Mouse (Mus musculus): ENCODE measurements around the gene Olfr979.

Gene Olfr979

DNA sequence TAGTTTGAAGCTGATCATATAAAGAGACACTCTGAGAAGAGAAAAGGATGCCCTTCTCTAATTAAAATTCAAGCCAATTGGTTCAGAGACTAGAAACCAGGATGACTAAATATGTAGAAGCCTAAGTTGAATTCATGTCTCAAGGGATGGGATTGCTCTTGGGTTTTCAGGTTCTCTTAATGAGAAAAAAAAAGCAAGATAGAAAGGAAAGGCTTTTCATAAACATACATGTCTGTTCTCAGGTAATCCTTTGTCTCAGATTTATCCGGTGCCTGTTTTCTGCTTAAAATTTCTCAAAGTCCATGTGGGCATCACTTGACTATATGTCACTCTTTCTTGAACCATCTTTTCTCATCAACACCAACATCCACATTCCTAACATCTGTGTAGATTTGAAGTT, at the start of gene Olfr979:
Gene Olfr979 (minus strand): TSS at position 101 of the 400 bp plus-strand sequence.
- WGBS, result 98% methylated on average over 1 of the region's 1 CpGs

DNA sequence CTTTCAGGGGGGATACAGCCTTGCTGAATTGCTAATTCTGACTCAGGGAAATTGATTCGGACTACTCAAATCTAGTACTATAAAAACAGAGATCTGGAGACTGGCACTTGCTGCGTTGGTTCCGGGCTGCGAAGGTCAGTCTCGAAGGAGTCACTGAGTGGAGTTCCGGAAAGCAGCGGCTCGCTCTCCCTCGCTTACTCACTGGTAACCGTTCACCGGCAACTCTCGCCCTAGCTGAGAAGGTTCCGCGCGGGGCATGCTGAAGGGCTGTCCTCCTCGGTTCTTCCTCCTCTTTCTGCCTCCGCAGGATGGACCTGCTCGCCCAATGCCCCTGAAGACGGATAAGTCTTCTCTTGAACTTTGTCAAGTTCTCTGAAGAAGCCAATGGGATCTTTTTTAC, 46.9 kb upstream of the Olfr979 start:
- WGBS, result 93% methylated on average over 19 of the region's 19 CpGs

DNA sequence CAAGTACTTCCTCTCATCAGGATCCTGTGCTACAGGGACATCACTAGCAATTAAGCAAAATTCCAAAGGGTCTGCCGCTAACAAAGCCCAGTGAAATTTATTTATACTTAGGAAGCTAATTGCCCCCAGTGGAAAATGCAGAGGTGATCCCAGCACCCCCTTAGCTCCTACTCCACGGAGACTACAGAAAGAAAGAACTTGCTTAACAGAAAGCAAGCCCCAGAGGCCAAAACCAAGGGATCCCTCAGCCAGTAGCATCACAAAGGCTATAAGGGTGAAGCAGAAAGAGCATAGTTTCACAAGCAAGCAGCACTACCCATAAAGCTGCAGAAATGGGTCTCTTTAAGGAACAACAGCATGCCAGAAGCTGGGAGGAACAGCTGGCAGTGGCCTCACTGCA, 17.9 kb upstream of the Olfr979 start, which contains the start of gene Olfr981:
Gene Olfr981 (plus strand): TSS at position 301 of the 400 bp plus-strand sequence.
- 67% methylated on average over 2 of the region's 2 CpGs for WGBS

DNA sequence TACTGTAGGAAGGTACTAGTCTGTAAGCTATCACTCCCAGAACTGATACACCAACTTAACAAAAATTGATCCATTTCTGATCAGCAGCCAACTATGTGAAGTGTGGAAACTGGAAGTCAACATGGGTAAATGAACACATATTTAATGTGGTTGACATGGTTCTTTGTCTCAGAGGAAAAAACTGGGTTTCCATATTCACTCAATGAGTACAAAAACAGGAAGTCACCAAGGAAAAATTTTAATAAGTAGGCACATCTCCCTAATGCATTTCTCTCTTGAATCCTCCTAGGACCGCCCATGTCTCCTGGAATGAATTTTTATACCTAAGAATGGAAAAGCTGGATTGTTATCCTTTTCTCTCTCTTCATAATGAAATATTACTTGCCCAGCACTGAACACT, 6.2 kb upstream of the Olfr979 start, which contains the start of gene Olfr980:
Gene Olfr980 (minus strand): TSS at position 101 of the 400 bp plus-strand sequence.
- WGBS, result 95% methylated on average over 1 of the region's 1 CpGs

DNA sequence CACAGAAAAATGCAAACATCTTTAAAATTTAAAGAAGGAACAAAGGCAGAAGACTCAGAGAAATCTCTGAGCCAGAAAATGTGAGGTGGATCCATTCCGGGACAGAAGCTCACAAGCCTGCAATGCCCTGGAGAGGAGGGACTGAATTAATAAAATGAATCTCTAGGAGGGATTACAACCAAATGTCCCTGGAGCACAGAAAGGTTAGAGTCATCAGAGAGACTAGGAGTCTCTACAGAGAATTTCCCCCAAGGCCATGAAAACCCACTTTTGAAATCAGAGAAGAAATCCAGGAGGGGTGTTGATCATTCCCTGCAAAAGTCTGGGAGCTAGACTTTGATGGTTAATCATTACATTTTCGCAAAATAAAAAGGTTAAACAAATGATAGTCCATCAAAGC, 11.5 kb downstream of the Olfr979 start, which contains the start of gene Olfr978:
Gene Olfr978 (plus strand): TSS at position 301 of the 400 bp plus-strand sequence.
- WGBS, result 86% methylated on average over 2 of the region's 2 CpGs

DNA sequence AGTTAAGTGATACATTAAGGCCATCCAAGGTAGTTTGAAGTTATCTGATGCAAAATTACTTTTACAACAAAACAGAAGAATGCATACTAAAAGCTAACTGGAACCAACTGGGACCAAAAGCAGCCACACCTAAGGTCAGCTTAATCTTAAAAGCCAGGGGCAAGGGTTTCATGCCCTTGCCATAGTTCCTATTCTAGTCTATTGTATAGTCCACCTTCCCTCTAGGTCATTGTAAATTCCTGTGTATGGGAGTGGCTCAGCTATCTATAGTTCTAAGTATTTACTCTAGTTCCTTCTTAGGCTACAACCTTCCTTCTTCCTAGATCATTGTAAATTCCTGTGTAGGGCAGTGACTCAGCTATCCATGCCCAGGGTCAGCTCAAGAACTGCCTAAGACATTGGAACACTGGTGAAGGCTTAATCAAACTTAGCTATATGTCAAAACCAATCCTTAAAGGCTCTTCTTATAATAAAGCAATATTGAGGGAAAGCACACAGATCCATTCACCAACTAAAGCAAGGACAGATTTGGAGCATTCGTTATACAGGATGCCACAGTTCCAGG, 26.6 kb downstream of the Olfr979 start:
- 80% methylated on average over 1 of the region's 1 CpGs for WGBS

DNA sequence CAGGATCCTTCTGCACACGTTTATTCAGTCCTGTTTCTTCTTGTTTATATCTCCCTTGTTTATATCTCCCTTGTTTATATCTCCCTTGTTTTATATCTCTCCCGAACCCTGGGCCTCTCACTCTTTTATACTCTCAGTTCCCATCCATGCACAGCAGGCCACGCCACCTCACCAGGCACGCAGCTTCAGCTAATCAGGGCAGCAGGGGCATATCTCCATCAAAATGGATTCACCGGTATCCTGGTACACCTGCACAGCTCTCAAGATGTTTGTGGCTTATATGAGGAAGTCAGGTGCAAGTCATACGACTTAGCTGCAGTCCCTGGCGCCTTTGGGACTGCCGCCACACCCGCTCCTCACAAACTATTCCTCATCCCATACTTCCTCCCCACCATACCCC, 42.2 kb downstream of the Olfr979 start, which contains the start of gene Olfr976:
Gene Olfr976 (minus strand): TSS at position 101 of the 400 bp plus-strand sequence.
- 89% methylated on average over 8 of the region's 9 CpGs for WGBS

DNA sequence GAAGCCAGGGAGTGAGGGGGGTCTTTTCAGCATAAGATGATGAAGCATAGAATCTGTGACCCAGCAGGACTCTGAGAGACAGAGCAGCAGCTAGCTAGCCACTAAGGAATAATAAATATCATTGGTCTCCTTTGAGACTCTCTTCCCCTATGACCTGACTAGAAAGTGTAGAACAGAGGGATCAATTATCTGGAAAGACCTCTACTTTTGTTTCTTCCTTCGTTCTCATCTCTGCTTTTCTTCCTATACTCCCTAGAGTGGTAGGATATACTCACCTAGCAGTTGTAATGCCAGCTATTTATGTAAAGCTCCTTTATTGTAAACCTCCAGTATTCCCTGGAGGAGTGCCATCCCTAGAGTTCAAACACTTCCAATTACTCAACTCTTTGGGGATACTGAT, 51.3 kb downstream of the Olfr979 start, which contains the start of gene Olfr975:
Gene Olfr975 (minus strand): TSS at position 101 of the 400 bp plus-strand sequence.
- 73% methylated on average over 1 of the region's 1 CpGs for WGBS

All from cerebral cortex, adult 2 months (tissue).